Mouse (Mus musculus): Measurements from ENCODE around the gene Tle1.

- TF ChIP-seq CTCF (IDR thresholded peaks at IDR 0.05; ENCODE audit: extremely low read depth, insufficient read depth, low read length): no peak
- TF ChIP-seq POLR2A (IDR thresholded peaks at IDR 0.05; ENCODE audit: extremely low read depth, insufficient read depth, low read length): no peak
These were observed 3.8 kb upstream of the Tle1 start for GRCm38 (mm10) chr4:72204420-72205045.
